In the genomic region with DNA sequence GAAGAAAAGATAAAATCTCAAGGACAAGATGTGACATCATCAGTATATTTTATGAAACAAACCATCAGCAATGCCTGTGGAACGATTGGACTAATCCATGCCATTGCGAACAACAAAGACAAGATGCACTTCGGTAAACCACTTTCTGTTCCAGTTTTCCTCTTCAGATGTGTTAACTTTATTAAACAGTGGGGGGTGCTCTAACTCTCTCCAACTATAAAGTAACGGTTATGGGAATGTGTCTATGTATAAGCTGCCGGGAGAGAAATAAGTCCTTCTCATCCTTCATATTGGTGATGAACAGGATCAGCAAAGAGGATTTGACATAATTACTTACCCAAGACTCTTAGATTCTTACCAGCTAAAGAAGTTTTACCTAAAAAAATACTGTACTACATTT, we compare ENCODE assay signal across 31 mouse cellular contexts. TPM values are rescaled to one million over a fixed set of nuclear protein-coding genes. Genes with fewer than 3 reads are reported as not detected.
DNase-seq lines count a peak whose midpoint lies in the region; ATAC-seq and TF ChIP-seq lines count a peak whose summit lies in the region.
"Had no signal": no experiment of that assay in that cellular context is flagged by ENCODE, and none has a peak within 500 bp of the region (broad histone marks: within the 10 kb centered on the region; RNA-seq: fewer than 3 reads in every experiment).

No protein-coding gene starts in this region.

- H3K4me1 ChIP-seq in kidney, adult 2 months (ENCODE audit: control insufficient read depth, insufficient read depth, low read length) = no peaks in the 10 kb centered on the region
- no peaks in the 10 kb centered on the region for H3K4me1 ChIP-seq in midbrain, postnatal 0 days (ENCODE audit: insufficient read depth, low read length)
- H3K4me1 ChIP-seq in midbrain, embryonic 16.5 days (ENCODE audit: control insufficient read depth, insufficient read depth, low read length) = no peaks in the 10 kb centered on the region; the same call in 1 of the 2 replicates
- H3K4me1 ChIP-seq in forebrain, embryonic 12.5 days = no peaks in the 10 kb centered on the region
- H3K4me1 ChIP-seq: embryonic facial prominence, embryonic 13.5 days; heart, embryonic 15.5 days; hindbrain, embryonic 15.5 days; limb, embryonic 15.5 days; lung, embryonic 15.5 days had no signal

- peak; percentile 64; the same call in 1 of the 2 replicates for ATAC-seq in frontal cortex, adult (ENCODE audit: low TSS enrichment)
- ATAC-seq in midbrain, postnatal 0 days (ENCODE audit: low FRiP score) = no peak
- no peak for ATAC-seq in midbrain, embryonic 16.5 days
- ATAC-seq in forebrain, embryonic 12.5 days (ENCODE audit: low FRiP score) = no peak
- ATAC-seq: activated CD4-positive, CD25-positive, alpha-beta regulatory T cell, adult 4 months; forebrain, embryonic 14.5 days had no signal

- H3K27ac ChIP-seq in kidney, adult 2 months (ENCODE audit: insufficient read depth, low read depth, low read length) = no peak overlapping the region
- H3K27ac ChIP-seq in midbrain, postnatal 0 days (ENCODE audit: low read depth, low read length) = no peak overlapping the region
- H3K27ac ChIP-seq in midbrain, embryonic 16.5 days (ENCODE audit: low read length) = no peak overlapping the region
- no peak overlapping the region for H3K27ac ChIP-seq in forebrain, embryonic 12.5 days
- H3K27ac ChIP-seq: embryonic facial prominence, embryonic 13.5 days; heart, embryonic 15.5 days; hindbrain, embryonic 15.5 days; limb, embryonic 15.5 days; liver, embryonic 14.5 days; lung, embryonic 15.5 days had no signal

- H3K4me3 ChIP-seq in kidney, adult 2 months (ENCODE audit: insufficient read depth, low read depth, low read length) = no peak overlapping the region
- H3K4me3 ChIP-seq in midbrain, postnatal 0 days (ENCODE audit: low read depth, low read length) = no peak overlapping the region
- no peak overlapping the region for H3K4me3 ChIP-seq in midbrain, embryonic 16.5 days (ENCODE audit: low read depth, low read length)
- no peak overlapping the region for H3K4me3 ChIP-seq in forebrain, embryonic 12.5 days (replicated peaks)
- H3K4me3 ChIP-seq: embryonic facial prominence, embryonic 13.5 days; erythroblast, embryonic 14.5 days; heart, embryonic 15.5 days; hindbrain, embryonic 15.5 days; limb, embryonic 15.5 days; lung, embryonic 15.5 days; myocyte had no signal

- no peaks in the 10 kb centered on the region for H3K9me3 ChIP-seq in midbrain, postnatal 0 days (ENCODE audit: low read length)
- no peaks in the 10 kb centered on the region for H3K9me3 ChIP-seq in midbrain, embryonic 16.5 days (replicated peaks; ENCODE audit: control insufficient read depth, low read length, poor library complexity, severe bottlenecking)
- H3K9me3 ChIP-seq in forebrain, embryonic 12.5 days = no peaks in the 10 kb centered on the region
- H3K9me3 ChIP-seq: embryonic facial prominence, embryonic 13.5 days; G1E; heart, embryonic 15.5 days; hindbrain, embryonic 15.5 days; limb, embryonic 15.5 days; lung, embryonic 15.5 days had no signal

- WGBS in kidney, adult 2 months = 73% methylated on average over 5 of the region's 5 CpGs
- 83% methylated on average over 5 of the region's 5 CpGs for WGBS in midbrain, postnatal 0 days
- 82% methylated on average over 5 of the region's 5 CpGs for WGBS in midbrain, embryonic 16.5 days
- WGBS in forebrain, embryonic 12.5 days = 89% methylated on average over 5 of the region's 5 CpGs

- no peak for TF ChIP-seq CTCF in kidney, adult 2 months (conservative IDR thresholded peaks at IDR 0.05; ENCODE audit: insufficient read depth, insufficient read length, low read depth, low read length)
- TF ChIP-seq CTCF in midbrain, postnatal 0 days (IDR thresholded peaks at IDR 0.05) = peak; percentile 20; the same call in 1 of the 2 replicates

- H3K4me2 ChIP-seq in midbrain, postnatal 0 days (ENCODE audit: low read depth, low read length, poor library complexity, severe bottlenecking) = no peak overlapping the region
- H3K4me2 ChIP-seq in midbrain, embryonic 16.5 days (ENCODE audit: low read length) = no peak overlapping the region
- H3K4me2 ChIP-seq in forebrain, embryonic 12.5 days = no peak overlapping the region
- H3K4me2 ChIP-seq: embryonic facial prominence, embryonic 13.5 days; heart, embryonic 15.5 days; hindbrain, embryonic 15.5 days; limb, embryonic 15.5 days; lung, embryonic 15.5 days had no signal

- H3K9ac ChIP-seq in midbrain, postnatal 0 days (replicated peaks; ENCODE audit: low read length, poor library complexity, severe bottlenecking) = no peak overlapping the region
- H3K9ac ChIP-seq in midbrain, embryonic 16.5 days (ENCODE audit: low read depth, low read length) = no peak overlapping the region
- H3K9ac ChIP-seq in forebrain, embryonic 12.5 days = no peak overlapping the region
- H3K9ac ChIP-seq: embryonic facial prominence, embryonic 13.5 days; heart, embryonic 15.5 days; hindbrain, embryonic 15.5 days; limb, embryonic 15.5 days; liver, embryonic 14.5 days; lung, embryonic 15.5 days had no signal

- H3K36me3 ChIP-seq in kidney, adult 2 months (ENCODE audit: control insufficient read depth, insufficient read depth, low read length) = no peaks in the 10 kb centered on the region; the same call in 1 of the 2 replicates
- H3K36me3 ChIP-seq in midbrain, postnatal 0 days (ENCODE audit: insufficient read depth, low read length) = peaks cover 21% of the 10 kb centered on the region
- H3K36me3 ChIP-seq in midbrain, embryonic 16.5 days (ENCODE audit: control insufficient read depth, insufficient read depth, low read length) = peaks cover 10% of the 10 kb centered on the region
- peaks cover 35% of the 10 kb centered on the region for H3K36me3 ChIP-seq in forebrain, embryonic 12.5 days (replicated peaks)
- H3K36me3 ChIP-seq: heart, embryonic 15.5 days had no signal

- no peaks in the 10 kb centered on the region for H3K27me3 ChIP-seq in kidney, adult 2 months (replicated peaks; ENCODE audit: control insufficient read depth, insufficient read depth, low read length)
- H3K27me3 ChIP-seq in midbrain, postnatal 0 days (ENCODE audit: insufficient read depth, low read length) = no peaks in the 10 kb centered on the region
- no peaks in the 10 kb centered on the region for H3K27me3 ChIP-seq in midbrain, embryonic 16.5 days (ENCODE audit: control insufficient read depth, insufficient read depth, low read depth, low read length)
- H3K27me3 ChIP-seq in forebrain, embryonic 12.5 days = no peaks in the 10 kb centered on the region
- H3K27me3 ChIP-seq: embryonic facial prominence, embryonic 13.5 days; heart, embryonic 15.5 days; hindbrain, embryonic 15.5 days; limb, embryonic 15.5 days; lung, embryonic 15.5 days had no signal

- DNase-seq in frontal cortex, postnatal 14 days (ENCODE audit: low spot score in 2 of 2) = no peak
- peak; percentile 21 for DNase-seq in kidney, adult 2 months
- no peak for DNase-seq in kidney, adult 11 months
- DNase-seq in midbrain, postnatal 0 days (ENCODE audit: low spot score) = peak; percentile 8
- no peak for DNase-seq in right cerebral cortex, postnatal 25 days
- DNase-seq: adrenal gland, adult 8-10 months; cerebellum, adult 2 months; cerebellum, postnatal 25 days; embryo, embryonic 11 days; gastrocnemius, postnatal 36 days; kidney, adult 18-20 months; kidney, postnatal 36 days; left cerebral cortex, postnatal 4 days; lung, postnatal 4 days; midbrain, embryonic 14.5 days; right cerebral cortex, postnatal 4 days; thymus, adult 2 months had no signal

- TF ChIP-seq POLR2A in kidney, adult 2 months (IDR thresholded peaks at IDR 0.05; ENCODE audit: low read depth, low read length) = no peak

RNA-seq across cellular contexts. Expression of a gene that starts 12.8 kb away (rescaled TPM):
- 17.7 and 20.3 TPM in 2 replicates for polyA plus RNA-seq in kidney, adult 2 months (2012; rRNA removed)
- total RNA-seq in midbrain, postnatal 0 days (2014; rRNA removed) = 75.7 and 85.0 TPM in 2 replicates
- 261 and 269 TPM in 2 replicates for polyA plus RNA-seq in midbrain, postnatal 0 days (2015; fragmentation: Nextera tagmentation; extraction: Ambion mirVana)
- polyA plus RNA-seq in midbrain, embryonic 16.5 days (2015; fragmentation: Nextera tagmentation; extraction: Ambion mirVana) = 280 and 301 TPM in 2 replicates
- polyA plus RNA-seq in forebrain, embryonic 12.5 days (2016; fragmentation: Nextera tagmentation; extraction: Ambion mirVana) = 168 and 177 TPM in 2 replicates

RNA-seq across cellular contexts. Expression of a gene that starts 26.1 kb away (rescaled TPM):
- polyA plus RNA-seq in kidney, adult 2 months (2012; rRNA removed) = 40.6 and 48.6 TPM in 2 replicates
- 25.4 and 26.9 TPM in 2 replicates for total RNA-seq in midbrain, postnatal 0 days (2014; rRNA removed)
- 77.8 and 81.5 TPM in 2 replicates for polyA plus RNA-seq in midbrain, postnatal 0 days (2015; fragmentation: Nextera tagmentation; extraction: Ambion mirVana)
- 84.8 and 92.2 TPM in 2 replicates for polyA plus RNA-seq in midbrain, embryonic 16.5 days (2015; fragmentation: Nextera tagmentation; extraction: Ambion mirVana)
- 97.0 and 101 TPM in 2 replicates for polyA plus RNA-seq in forebrain, embryonic 12.5 days (2016; fragmentation: Nextera tagmentation; extraction: Ambion mirVana)

RNA-seq across cellular contexts. Expression of a gene that starts 57.5 kb away (rescaled TPM):
- 7.4 and 8.9 TPM in 2 replicates for polyA plus RNA-seq in kidney, adult 2 months (2012; rRNA removed)
- total RNA-seq in midbrain, postnatal 0 days (2014; rRNA removed) = 21.0 and 21.6 TPM in 2 replicates
- 5.7 and 6.0 TPM in 2 replicates for polyA plus RNA-seq in midbrain, postnatal 0 days (2015; fragmentation: Nextera tagmentation; extraction: Ambion mirVana)
- 8.1 and 9.4 TPM in 2 replicates for polyA plus RNA-seq in midbrain, embryonic 16.5 days (2015; fragmentation: Nextera tagmentation; extraction: Ambion mirVana)
- 7.4 and 7.7 TPM in 2 replicates for polyA plus RNA-seq in forebrain, embryonic 12.5 days (2016; fragmentation: Nextera tagmentation; extraction: Ambion mirVana)
- polyA plus RNA-seq: G1E had no signal

Comparison
In these comparisons a context has a peak if more than half of its experiments do, and no peak if none do; other contexts are left out.
1. DNase-seq: peak in kidney, adult 2 months (single experiment) and midbrain, postnatal 0 days (single experiment); none in frontal cortex, postnatal 14 days (0 of 2), kidney, adult 11 months (single experiment) and right cerebral cortex, postnatal 25 days (single experiment).